Mouse (Mus musculus) thymus, adult 2 months (tissue): Measurements from ENCODE around the gene Dnali1. TPM values are rescaled to one million over a fixed set of nuclear protein-coding genes. Genes with fewer than 3 reads are reported as not detected.
A peak's percentile ranks its signal among the peaks of the same experiment; 100 is the strongest.

Experiments
- DNase-seq: peaks from one replicate; pipeline ENCODE4 v3.0.0; 2021
- H3K27ac ChIP-seq: fragments of 200-500 bp; 2 replicates; pipeline ENCODE4 v1.5.1; 2012; ENCODE audit warnings: low read length, control low read depth; ENCODE audit not compliant: control insufficient read depth, insufficient read depth
- H3K27me3 ChIP-seq: fragments of 200-500 bp; 2 replicates; pipeline ENCODE4 v1.6.1; 2012; ENCODE audit warnings: mild to moderate bottlenecking, low read length, moderate library complexity, mixed read lengths; ENCODE audit not compliant: control insufficient read depth, insufficient read depth
- H3K36me3 ChIP-seq: fragments of 200-500 bp; 2 replicates; pipeline ENCODE4 v1.6.1; 2012; ENCODE audit warnings: mild to moderate bottlenecking, low read length, moderate library complexity; ENCODE audit not compliant: control insufficient read depth, insufficient read depth
- H3K4me1 ChIP-seq: fragments of 200-500 bp; replicated peaks from 2 replicates; pipeline ENCODE4 v1.6.1; 2012; ENCODE audit warnings: low read length; ENCODE audit not compliant: control insufficient read depth, insufficient read depth
- H3K4me3 ChIP-seq: fragments of 200-500 bp; 2 replicates; pipeline ENCODE4 v1.5.1; 2012; ENCODE audit warnings: mild to moderate bottlenecking, low read length, control low read depth, moderate library complexity; ENCODE audit not compliant: control insufficient read depth, insufficient read depth
- CTCF ChIP-seq: fragments of 200-500 bp; IDR thresholded peaks from 2 replicates; pipeline ENCODE4 v1.5.1; 2012; ENCODE audit warnings: mild to moderate bottlenecking, control low read depth, low read length, moderate library complexity, borderline replicate concordance; ENCODE audit not compliant: control insufficient read depth, poor library complexity, insufficient read depth; ENCODE audit errors: extremely low read depth
- POLR2A ChIP-seq: fragments of 200-500 bp; IDR thresholded peaks from 2 replicates; pipeline ENCODE4 v1.6.1; 2012; ENCODE audit warnings: mild to moderate bottlenecking, low read length, control low read depth, moderate library complexity; ENCODE audit not compliant: control insufficient read depth, poor library complexity, insufficient read depth; ENCODE audit errors: extremely low read depth
- WGBS: fragments of 180-500 bp; shearing (Covaris S2); methylation state at CpG from one replicate; pipeline ENCODE4 v1.1.7; 2018; 5-methylcytosine and 5-hydroxymethylcytosine counted together
- polyA plus RNA-seq: library from polyadenylated mRNA; depleted of rRNA; stranded (reverse); fragments of >200 nt; gene quantifications from 2 replicates; pipeline ENCODE4 v1.2.3, GENCODE M21; 2012

Gene Dnali1
- polyA plus RNA-seq, 1 experiment, result 0.57 TPM

DNA sequence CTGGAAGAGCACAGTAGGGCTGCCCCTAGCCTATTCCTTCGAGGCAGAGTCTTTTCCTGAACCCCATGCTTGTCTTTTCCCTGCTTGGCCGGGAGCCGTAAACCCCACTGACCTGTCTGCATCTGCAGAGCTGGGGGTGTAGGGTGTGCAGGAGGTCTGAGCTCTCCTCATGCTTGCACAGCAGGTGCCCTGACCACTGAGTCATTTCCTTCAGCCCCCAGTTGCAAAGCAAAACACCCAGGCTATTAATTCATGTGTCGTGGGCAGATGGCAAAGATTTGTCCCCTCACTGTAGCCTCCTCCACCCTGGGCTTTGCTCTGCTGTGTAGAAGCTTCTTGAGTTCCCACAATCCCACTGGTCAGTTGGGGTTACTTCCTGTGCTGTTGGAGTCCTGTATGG is 31.9 kb upstream of the Dnali1 start:
- Histone ChIP-seq H3K27me3 (no peaks in the 10 kb centered on the region), H3K4me3 (no peak overlapping the region), H3K4me1 (0 out of 2 replicates have a peak, but pooled peaks cover under 1% of the 10 kb centered on the region), H3K36me3 (no peaks in the 10 kb centered on the region), H3K27ac (no peak overlapping the region)
- no peak for DNase-seq
- whole genome bisulfite sequencing, result 81% methylated on average over 4 of the region's 4 CpGs
- TF ChIP-seq CTCF (no peak), POLR2A (no peak)

DNA sequence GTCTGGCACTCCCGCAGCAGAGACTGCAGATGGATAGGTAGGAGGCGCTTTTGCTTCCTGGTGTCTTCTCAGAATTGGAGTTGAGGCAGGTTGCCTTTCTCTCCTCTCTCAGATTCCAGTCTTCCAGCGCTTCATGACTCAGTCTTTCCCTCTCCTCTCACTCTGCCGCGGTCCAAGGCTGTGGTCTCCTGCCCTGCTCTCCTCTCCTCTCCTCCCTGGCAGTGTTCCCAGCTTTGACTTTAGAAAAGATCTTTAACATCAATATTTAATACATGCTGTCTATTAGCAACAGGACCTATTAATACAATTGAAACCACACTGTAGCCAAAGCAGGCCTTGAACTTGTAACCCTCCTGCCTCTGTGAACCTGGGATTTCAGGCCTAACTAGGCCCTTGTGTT is 30.6 kb upstream of the Dnali1 start:
- TF ChIP-seq CTCF (no peak), POLR2A (no peak)
- Histone ChIP-seq H3K4me3 (no peak overlapping the region), H3K36me3 (peaks cover 4% of the 10 kb centered on the region; the same call in 1 of the 2 replicates), H3K4me1 (no peaks in the 10 kb centered on the region), H3K27me3 (no peaks in the 10 kb centered on the region), H3K27ac (no peak overlapping the region)
- 95% methylated on average over 5 of the region's 5 CpGs for WGBS
- DNase-seq, result no peak

DNA sequence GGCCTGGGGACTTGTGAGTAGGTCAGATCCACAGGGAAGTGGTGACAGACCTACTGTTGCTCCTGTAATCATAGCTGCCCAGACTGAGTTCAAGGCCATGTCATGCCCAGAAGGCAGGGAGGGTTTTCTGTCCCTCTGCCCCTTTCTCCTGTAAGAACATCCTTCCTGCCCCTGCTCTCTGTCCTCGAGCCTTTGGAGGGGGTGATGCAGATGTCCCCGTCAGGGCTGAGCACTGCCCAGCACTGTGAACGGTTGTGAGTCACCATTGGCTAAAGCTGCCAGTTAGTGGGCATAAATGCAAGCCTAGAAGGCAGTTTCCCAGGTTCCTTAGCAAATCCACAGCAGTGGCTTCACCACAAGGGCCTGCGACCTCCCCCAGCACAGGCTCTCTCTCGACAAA is 27.5 kb upstream of the Dnali1 start:
- TF ChIP-seq POLR2A (no peak), CTCF (no peak)
- Histone ChIP-seq H3K36me3 (peaks cover 13% of the 10 kb centered on the region), H3K4me3 (no peak overlapping the region), H3K4me1 (no peaks in the 10 kb centered on the region), H3K27me3 (no peaks in the 10 kb centered on the region), H3K27ac (no peak overlapping the region)
- WGBS, result 97% methylated on average over 5 of the region's 5 CpGs
- DNase-seq, result no peak

DNA sequence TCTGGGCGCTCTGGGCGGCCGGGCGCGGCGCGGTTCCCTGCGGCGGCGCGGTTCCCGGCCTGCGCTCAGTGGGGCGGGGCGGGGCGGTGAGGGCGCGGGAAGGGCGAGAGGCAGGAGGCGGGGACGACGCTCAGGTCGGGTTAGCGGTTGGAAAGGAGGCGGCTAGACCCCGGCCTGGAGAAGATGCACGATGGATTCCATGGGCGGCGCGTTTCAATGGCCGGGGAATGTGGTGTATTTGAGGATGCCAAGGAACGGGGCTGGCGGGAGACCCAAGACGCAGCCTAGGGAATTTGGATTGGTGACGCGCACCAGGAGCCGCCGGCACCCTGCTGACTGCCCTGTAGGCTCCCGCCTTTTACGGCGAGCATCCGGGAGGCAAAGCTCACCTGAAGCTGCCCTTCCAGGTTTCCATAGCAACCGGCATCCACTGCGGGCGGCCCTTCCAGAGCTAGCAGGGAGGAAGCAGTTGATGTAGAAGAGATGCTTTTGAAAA is 19.9 kb upstream of the Dnali1 start:
- TF ChIP-seq CTCF (no peak), POLR2A (no peak)
- Histone ChIP-seq H3K27me3 (no peaks in the 10 kb centered on the region), H3K27ac (0 out of 2 replicates have a peak overlapping the region, but pooled peaks have one; percentile 22), H3K4me3 (peak overlapping the region; percentile 82), H3K4me1 (peaks cover 7% of the 10 kb centered on the region), H3K36me3 (peaks cover 6% of the 10 kb centered on the region)
- DNase-seq, result no peak
- WGBS, result under 1% methylated on average over 44 of the region's 45 CpGs

DNA sequence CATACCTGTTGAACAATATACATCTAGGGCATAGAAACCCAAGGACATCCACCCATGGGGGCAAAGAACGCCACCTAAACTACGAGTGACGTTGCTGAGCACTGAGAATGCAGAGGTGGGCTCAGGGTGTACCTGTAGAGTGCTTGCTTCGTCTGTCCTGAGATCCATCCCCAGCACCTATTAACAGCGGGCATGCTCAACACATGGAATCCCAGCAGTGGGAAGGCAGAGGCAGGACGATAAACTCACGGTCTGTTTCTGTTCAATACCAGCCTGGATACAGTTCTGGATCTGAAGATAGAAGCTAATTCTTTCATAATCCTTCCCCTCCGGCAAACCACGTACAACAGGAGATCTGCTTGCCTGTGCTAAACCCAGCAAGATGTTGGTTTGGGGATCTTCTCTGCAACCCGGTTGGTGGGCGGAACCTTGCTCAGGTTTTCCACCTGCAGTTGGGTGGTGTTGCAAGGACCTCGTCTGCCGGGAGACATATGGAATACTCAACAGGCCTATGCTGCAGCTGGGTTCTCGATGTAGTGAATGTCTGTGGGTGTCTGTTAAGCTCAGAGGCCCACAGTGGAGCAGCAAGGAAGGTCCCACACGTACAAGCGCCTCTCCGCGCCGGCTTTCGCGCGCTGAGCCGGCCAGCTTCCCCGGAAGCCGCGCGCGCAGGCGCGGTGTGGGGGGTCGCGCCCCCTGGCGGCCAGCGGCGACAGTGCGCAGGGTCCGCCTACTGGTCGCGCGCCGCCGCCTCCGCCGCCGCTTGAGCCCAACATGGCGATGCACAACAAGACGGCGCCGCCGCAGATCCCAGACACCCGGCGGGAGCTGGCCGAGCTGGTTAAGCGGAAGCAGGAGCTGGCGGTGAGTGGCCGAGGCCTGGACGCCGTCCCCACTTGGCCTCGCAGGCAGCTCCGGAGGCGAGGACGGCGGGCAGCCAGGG is 19.2 kb upstream of the Dnali1 start, which contains the start of gene Meaf6:
Meaf6 (plus strand) TSS at position 732 of the 943 bp plus-strand sequence.
- Histone ChIP-seq H3K27ac (0 out of 2 replicates have a peak within 1 kb of the TSS, but pooled peaks have one; percentile 22), H3K4me1 (peaks cover 7% of the 10 kb centered on the region), H3K27me3 (no peaks in the 10 kb centered on the region), H3K36me3 (no peaks in the 10 kb centered on the region; the same call in 1 of the 2 replicates), H3K4me3 (peak within 1 kb of the TSS; percentile 82)
- TF ChIP-seq POLR2A (peak; percentile 62), CTCF (peak; percentile 100)
- 2% methylated on average over 63 of the region's 63 CpGs for WGBS
- DNase-seq, result peak; percentile 95

DNA sequence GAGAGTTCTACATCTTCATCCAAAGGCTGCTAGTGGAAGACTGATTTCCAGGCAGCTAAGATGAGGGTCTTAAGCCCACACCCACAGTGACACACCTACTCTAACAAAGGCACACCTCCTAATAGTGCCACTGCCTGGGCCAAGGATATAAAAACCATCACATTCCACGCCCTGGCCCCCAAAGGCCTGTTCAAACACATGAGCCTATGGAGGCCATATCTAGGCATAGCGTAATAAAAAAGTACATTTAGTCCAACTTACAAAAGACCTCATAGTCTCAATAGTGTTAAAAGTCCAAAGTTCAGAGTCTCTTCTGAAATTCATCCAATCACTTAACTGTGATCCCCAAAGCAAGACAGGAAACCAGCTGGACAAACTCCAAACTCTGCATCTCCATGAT is 13.2 kb upstream of the Dnali1 start:
- TF ChIP-seq CTCF (no peak), POLR2A (no peak)
- H3K27ac ChIP-seq, result no peak overlapping the region
- no peaks in the 10 kb centered on the region for H3K27me3 ChIP-seq
- H3K4me3 ChIP-seq, result no peak overlapping the region
- H3K36me3 ChIP-seq, result peaks cover 19% of the 10 kb centered on the region
- WGBS, result 94% methylated on average over 2 of the region's 2 CpGs
- no peaks in the 10 kb centered on the region for H3K4me1 ChIP-seq
- no peak for DNase-seq

DNA sequence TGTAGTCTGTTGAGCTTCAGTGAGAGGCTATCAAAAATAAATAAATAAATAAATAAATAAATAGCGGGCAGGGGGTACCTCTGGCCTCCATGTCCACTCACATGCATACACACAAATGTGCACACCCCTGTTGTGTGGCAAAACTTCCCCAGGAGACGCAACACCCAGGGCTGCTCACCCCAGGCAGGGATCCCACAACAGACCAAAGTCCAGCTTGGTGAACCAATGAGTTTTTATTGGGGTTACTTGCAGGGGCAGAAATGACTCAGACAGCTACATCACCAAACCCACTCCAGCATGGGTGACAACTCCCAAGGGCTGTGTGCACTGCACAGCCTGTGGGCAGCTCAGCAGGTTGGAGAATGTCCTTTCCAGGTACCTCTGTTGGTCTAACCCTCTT is 12.2 kb upstream of the Dnali1 start:
- H3K36me3 ChIP-seq, result peaks cover 29% of the 10 kb centered on the region
- H3K4me1 ChIP-seq, result no peaks in the 10 kb centered on the region
- TF ChIP-seq CTCF (no peak), POLR2A (no peak)
- DNase-seq, result no peak
- H3K27ac ChIP-seq, result no peak overlapping the region
- no peaks in the 10 kb centered on the region for H3K27me3 ChIP-seq
- H3K4me3 ChIP-seq, result no peak overlapping the region
- WGBS, result 95% methylated on average over 2 of the region's 2 CpGs
